Mouse (Mus musculus) Muller cell, postnatal 12 days (primary cell): ENCODE data around the gene 2310011J03Rik.
A peak's percentile ranks its signal among the peaks of the same experiment; 100 is the strongest.

Source experiments
- DNase-seq: peaks from one replicate; pipeline ENCODE4 v3.0.0-alpha.2; 2015; ENCODE audit errors: inconsistent ontology term

2310011J03Rik gene

GRCm38 (mm10) chr10:80341491-80342304 is 21.4 kb upstream of the 2310011J03Rik start:
- DNase-seq = no peak

GRCm38 (mm10) chr10:80341026-80341425 is 20.7 kb upstream of the 2310011J03Rik start:
- no peak for DNase-seq

- peak; percentile 81 for DNase-seq
These were observed 19.8 kb upstream of the 2310011J03Rik start for GRCm38 (mm10) chr10:80339941-80340750.

GRCm38 (mm10) chr10:80336263-80336662 is 15.9 kb upstream of the 2310011J03Rik start:
- no peak for DNase-seq

DNA sequence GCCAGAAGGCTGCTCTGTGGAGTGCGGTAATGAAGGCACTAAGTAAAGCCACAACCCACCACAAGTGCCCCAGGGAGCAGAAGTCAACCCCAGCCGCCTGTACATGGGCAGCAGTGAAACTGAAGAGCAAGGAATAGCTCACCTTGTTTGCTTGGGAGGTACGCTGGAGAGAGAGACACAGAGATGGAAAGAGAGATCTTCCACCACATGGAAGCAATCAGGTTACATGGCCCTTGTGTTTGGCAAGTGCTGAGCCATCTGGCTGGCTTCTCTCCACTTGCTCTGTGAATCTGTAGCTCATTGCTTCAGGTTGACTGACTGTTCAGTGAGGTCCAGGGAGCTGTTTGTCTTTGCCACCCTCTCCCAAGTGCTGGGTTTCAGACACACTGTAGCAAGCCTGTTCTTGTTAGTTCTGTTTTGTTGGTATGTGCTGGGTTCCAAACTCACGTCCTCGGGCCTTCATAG is 12.2 kb upstream of the 2310011J03Rik start:
- peak; percentile 70 for DNase-seq

GRCm38 (mm10) chr10:80331636-80332524 is 11.5 kb upstream of the 2310011J03Rik start:
- DNase-seq = no peak

DNA sequence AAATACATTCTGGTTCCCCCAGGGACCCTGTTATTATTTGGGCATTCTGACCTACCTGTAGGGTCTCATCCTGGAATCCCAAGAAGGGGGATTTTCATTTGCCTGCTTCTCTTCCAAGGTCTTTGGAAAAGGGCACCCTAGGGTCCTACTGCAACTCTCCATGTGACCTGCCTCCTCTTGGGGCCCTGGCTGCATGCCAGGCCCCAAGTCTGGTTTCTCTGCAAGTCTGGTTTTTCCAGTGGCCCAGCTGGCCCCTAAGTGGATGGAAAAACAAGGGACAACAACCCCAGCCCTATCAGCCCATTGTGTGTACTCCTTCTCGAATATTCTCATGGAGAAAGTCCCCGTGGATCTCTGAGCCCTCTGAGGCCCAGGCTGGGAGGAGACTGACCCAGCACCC is 10.6 kb upstream of the 2310011J03Rik start:
- DNase-seq = no peak

DNA sequence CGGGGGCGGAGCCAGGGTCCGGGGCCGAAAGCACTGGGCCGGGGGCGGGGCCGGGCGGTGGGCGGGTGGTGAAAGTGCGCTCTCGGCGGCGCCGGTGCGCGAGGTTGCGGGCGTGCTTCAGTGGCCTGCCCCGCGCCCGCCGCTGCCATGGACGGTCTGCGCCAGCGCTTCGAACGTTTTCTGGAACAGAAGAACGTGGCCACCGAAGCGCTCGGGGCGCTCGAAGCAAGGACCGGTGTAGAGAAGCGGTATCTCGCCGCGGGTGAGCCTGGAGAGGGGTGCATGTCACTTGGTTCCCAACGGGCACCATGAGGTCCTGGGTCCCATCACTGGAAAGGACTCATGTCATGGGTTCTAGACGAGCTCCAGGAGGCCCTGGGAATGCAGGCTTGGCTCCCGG is 9.7 kb upstream of the 2310011J03Rik start:
- DNase-seq = no peak

DNA sequence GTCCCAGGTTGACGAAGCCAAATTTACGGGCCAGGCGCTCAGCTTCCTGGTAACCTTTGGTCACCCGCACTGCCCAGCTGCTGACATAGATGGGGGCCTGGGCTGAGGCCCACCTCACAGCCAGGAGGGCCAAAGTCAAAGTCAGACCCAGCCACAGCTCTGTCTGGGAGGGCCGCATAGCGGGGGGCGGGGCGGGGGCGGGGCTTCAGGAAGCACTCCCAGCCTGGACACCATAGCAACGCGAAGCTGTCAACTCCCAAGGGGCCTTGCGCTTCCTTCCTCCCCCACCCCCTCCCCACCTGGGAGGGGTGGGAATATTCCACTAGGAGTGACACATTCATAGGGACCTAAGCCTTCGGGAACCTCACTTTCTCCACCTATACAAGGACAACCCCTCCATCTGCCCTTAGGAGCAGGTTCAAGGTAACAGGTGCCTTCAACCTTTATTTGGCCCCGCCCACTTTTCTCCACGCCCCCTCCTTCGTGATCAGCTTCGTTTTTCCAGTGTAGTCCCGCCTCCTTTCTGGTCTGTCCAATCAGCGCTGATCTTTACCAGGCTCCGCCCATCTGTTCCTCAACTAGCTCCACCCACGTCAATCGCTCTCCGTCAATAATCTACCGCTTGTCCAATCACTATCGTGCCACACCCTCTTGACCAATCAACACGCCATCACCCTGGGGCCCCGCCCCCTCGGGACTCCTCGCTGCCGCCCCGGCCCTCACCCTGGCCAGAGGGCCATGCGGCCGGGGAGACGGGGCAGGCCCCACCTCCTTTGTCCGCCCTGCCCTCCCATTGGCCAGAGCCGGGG is 9.1 kb upstream of the 2310011J03Rik start, which contains the start of the genes Pcsk4 and Reep6:
Gene Pcsk4 (minus strand): TSS at position 226 of the 809 bp plus-strand sequence.
Gene Reep6 (plus strand): TSS at position 681 of the 809 bp plus-strand sequence.
- peak; percentile 100 for DNase-seq

GRCm38 (mm10) chr10:80325045-80325444 is 4.7 kb upstream of the 2310011J03Rik start:
- DNase-seq = no peak

DNA sequence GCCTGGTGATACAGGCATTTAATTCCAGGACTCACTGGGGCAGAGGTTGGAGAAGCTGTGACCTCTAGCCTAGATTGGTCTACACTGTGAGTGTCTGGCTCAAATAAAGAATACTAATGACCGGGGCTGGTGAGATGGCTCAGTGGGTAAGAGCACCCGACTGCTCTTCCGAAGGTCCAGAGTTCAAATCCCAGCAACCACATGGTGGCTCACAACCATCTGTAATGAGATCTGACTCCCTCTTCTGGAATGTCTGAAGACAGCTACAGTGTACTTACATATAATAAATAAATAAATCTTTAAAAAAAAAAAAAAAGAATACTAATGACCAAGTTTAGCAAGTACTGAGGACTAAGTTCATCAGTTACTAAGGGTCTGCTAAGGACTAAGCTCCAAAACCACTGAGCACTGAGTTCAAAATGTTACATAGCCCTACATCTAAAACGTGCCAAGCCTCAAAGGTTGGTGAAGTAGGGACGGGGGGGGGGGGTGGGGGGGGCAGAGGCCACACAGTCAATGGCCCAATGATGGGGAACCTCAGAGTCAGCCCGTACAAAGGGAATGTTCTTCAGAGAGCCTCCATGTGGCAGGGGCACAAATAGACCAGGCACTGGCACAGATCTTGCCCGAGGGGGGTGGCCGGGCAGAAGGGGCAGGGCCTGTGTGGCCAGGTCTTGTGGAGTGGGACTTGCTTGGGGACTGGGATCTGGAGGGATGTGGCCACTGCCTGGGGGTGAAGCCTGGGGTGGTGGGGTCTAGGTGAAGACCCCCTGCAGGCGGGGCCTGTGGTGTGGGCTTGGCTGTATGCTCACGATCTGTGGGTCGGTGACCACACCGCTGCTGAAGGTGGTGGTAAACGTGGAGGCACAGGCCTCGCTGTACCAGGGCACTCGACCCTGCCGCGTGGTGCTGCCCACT is 4.0 kb upstream of the 2310011J03Rik start:
- DNase-seq = no peak

GRCm38 (mm10) chr10:80323261-80324119 is 3.2 kb upstream of the 2310011J03Rik start:
- DNase-seq = peak; percentile 75

GRCm38 (mm10) chr10:80322811-80323211 is 2.5 kb upstream of the 2310011J03Rik start:
- peak; percentile 39 for DNase-seq

GRCm38 (mm10) chr10:80321670-80322581 is 1.6 kb upstream of the 2310011J03Rik start:
- no peak for DNase-seq

DNA sequence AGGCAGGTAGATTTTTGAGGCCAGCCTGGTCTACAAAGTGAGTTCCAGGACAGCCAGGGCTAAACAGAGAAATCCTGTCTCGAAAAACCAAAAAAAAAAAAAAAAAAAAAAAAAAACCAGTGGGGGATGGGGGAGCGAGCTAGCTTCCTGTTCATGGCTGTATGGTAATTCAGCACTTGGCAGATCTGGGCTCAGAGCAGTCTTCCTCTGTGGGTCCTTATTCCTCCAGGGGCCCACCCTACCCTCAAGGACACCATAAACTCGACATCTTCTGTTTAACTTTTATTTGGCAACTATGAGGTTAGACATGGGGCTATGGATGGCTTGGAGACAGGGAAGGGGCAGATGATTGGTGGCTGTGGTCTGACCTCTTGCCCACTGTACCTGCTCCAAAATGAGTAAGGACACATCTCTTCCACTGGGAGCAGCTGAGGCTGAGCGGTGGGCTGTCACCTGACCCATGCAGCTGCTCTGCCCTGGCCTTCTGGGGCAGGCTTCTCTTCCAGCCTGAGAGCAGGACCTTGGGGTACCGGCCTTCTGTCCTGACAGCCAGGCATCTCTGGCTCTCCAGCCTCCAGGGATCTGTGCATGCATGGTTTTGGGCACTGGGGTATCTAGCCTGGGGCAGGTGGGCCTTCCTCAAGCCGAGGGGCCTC is 805 bp upstream of the 2310011J03Rik start:
- no peak for DNase-seq

DNA sequence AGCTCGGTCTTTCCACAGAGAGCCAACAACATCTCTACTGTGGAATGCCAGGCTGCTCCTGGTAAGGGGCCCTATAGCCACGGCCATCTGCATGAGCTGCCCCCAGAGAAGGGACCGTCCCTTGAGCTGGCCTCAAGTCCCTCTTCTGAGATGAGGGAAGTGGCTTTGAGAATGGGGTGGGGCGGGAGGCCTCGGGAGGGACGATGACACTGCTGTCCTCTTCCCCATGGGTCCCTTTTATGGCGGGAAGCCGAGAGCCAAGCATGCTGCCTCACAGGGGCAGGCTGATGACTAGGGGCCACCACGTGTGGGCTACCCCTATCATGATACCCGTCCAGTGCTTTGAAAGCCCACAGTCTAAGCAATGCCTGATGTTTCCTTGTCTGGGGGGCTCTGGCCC is 3.3 kb downstream of the 2310011J03Rik start:
- no peak for DNase-seq

GRCm38 (mm10) chr10:80316359-80316781 is 4.0 kb downstream of the 2310011J03Rik start:
- DNase-seq = peak; percentile 46
